Mouse (Mus musculus) heart, adult 2 months (tissue): Measurements from ENCODE around the gene Gli2.

Experiments
- CTCF ChIP-seq: fragments of 200-600 bp; IDR thresholded peaks from 2 replicates; pipeline ENCODE4 v1.8.1; 2022; ENCODE audit warnings: antibody characterized with exemption, mild to moderate bottlenecking, moderate library complexity
- EP300 ChIP-seq: fragments of 200-500 bp; IDR thresholded peaks from 2 replicates; pipeline ENCODE4 v1.6.1; 2011; ENCODE audit warnings: low read depth, low read length, control low read depth; ENCODE audit not compliant: insufficient read depth
- POLR2A ChIP-seq: fragments of 200-500 bp; IDR thresholded peaks from 2 replicates; pipeline ENCODE4 v1.6.1; 2011; ENCODE audit warnings: mild to moderate bottlenecking, low read depth, low read length, control low read depth; ENCODE audit not compliant: insufficient read depth

DNA sequence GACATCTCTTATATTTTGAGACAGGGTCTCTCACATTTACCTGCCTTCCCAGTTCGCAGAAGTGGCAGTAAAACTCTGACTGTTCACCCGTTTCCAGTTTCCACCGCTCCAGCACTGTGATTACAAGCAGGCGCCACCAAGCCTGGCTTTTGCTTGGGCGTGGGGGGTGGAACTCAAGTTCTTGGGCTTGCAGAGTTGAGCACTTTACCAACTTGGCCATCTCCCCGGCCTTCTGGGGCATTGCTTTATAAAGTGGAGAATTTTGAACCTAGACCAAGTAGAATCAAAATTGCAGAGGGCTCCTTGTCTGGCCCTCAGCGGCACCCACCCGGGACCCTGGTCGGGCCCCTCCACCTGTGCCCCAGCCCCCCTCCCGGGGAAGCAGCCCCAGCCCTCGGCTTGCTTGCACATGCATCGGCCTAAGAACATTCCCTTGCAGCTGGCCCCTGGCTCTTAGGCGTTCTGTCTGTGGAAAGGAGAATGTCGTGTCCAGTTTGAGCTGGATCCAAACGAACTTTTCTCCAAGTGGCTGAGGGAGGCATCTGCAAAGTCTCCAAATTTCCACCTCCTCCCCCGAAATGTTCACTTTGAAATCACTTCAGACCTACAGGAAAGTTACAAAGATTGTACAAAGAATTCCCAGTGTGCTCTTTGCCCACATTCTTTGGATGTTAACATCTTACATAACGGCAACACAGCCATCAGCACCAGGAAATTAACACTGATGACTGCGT lies 36.6 kb upstream of the Gli2 start:
- TF ChIP-seq CTCF (no peak), EP300 (no peak), POLR2A (no peak)
